Mouse (Mus musculus): ENCODE results near the gene Rps10.

Rps10 gene

GRCm38 (mm10) chr17:27611994-27612393 is 24.5 kb downstream of the Rps10 start:
- DNase-seq (ENCODE audit: low read depth, low spot score), result no peak

GRCm38 (mm10) chr17:27611519-27611884 is 25.0 kb downstream of the Rps10 start:
- DNase-seq (ENCODE audit: low read depth, low spot score), result no peak

GRCm38 (mm10) chr17:27610679-27611518 is 25.6 kb downstream of the Rps10 start:
- no peak for DNase-seq (ENCODE audit: low read depth, low spot score)

- DNase-seq (ENCODE audit: low read depth, low spot score), result no peak
These were observed 26.9 kb downstream of the Rps10 start for GRCm38 (mm10) chr17:27609576-27609975.

- no peak for DNase-seq (ENCODE audit: low read depth, low spot score)
These were observed 32.8 kb downstream of the Rps10 start for GRCm38 (mm10) chr17:27603522-27604234.

GRCm38 (mm10) chr17:27603036-27603435 is 33.4 kb downstream of the Rps10 start:
- no peak for DNase-seq (ENCODE audit: low read depth, low spot score)

DNA sequence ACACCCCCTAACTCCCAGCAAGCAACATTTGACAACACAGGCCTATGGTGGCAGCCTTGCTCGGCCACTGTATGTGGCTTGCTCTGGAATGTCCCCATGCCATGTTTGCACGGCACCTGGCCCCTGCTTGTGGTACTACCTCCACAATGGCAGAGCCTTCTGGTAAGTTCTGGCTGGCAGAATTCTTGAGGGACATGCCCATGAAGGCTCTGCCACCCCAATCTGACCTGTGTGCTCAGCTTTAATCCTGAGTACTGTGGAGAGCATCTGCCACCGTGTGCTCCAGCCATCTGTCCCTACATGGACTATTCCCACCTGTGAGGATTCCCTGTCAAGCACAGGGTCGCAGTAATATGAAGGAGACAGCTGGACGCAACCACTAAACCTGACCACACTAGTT is 35.6 kb downstream of the Rps10 start:
- DNase-seq (ENCODE audit: low read depth, low spot score), result no peak

DNA sequence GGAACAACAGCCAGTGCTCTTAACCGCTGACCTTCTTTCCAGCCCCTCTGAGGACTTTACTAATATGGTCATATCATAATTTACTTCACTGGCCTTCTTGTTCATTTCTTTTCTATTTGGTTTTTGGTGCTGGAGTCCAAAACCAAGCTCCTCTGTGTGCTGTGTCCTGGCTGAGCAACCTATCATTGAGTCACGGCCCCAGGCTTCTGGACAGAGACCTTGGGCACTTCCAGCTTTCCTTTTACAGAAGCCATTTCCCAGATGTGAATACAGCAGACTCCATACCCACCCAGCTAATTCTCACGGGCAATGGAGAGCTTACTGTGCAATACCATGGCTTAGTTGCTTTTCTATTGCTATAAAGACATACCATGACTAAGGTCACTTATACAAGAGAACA is 36.2 kb downstream of the Rps10 start:
- no peak for DNase-seq (ENCODE audit: low read depth, low spot score)

- no peak for DNase-seq (ENCODE audit: low read depth, low spot score)
These were observed 39.9 kb downstream of the Rps10 start for GRCm38 (mm10) chr17:27596376-27597190.

DNA sequence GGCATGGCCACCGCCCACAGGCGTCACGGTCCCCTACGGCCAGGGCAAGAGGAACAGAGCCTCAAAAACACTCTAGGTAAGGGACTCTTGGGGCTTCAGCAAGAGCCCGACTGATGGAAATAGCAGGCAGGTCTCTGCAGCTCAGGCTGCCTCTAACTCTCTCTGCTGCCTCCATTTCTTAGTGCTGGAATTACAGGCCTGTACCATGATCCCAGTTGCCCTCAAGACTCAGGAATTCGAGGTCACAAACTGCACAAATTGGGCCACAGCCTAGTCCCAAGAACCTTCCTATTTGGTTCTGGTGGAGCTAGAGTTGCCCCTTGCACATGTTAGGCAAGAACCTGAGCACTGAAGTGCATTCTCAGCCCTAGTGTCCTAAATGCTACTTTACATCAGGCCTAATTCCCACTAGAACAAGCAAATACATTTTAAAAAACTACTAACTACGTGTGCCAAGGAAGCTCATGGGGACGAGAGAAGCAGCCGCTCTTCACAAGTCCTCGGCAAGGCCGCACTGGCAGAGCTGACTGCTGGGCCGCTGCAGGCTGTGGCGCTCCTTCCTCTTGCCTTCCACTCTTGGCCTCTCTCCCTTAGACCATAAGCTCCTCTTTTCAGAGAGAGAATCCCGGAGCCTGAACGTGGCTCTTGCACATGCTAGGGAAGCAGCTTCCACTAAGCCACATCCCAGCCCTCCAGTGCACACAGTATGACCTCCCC is 40.7 kb downstream of the Rps10 start:
- no peak for DNase-seq (ENCODE audit: low read depth, low spot score)

DNA sequence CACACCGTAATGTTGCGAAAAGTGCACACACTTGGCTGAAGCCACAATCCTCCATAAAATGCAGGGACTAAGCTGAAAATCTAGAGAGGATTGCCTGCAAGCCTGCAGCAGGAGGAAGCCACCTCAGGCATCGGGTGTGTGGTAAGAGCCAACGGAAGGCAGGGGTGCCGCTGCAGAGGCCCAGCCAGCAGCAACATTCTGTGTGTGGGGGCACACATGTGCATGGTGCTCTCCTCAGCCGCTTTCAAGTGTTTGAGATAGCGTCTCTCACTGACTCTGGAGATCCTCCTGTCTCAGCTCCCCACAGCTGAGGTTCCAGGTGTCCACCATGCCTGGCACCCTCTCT is 43.9 kb downstream of the Rps10 start:
- DNase-seq (ENCODE audit: low read depth, low spot score), result no peak

DNA sequence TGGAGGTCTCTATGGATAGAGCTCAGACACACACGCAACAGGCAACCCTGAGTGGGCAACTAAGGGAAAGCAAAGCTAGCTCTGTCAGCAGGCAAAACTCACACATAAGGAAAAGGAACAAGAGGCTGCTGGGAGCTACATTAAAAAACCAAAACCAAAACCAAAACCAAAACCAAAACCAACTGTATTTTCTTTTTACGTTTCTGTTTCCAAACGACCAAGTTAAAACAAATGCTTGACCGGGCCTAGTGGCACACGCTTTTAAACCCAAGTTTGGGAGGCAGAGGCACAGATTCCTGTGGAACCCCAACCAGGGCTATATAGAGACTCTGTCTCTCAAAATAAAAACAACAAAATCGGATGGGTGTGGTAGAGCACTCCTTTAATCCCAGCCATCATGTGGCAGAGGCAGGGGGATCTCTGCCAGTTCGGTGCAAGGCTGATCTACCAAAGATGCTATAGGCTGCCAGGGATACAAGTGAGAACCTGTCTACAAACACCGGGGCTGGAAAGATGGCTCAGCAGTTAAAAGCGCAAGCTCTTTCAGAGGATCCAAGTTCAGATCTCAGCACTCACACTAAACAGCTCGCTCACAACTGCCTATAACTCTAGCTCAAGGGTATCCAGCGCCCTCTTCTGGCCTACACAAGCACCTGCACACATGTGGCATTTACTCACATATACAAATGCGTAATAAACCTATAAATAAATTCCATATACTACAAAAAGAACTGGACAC is 44.5 kb downstream of the Rps10 start:
- DNase-seq (ENCODE audit: low read depth, low spot score), result no peak

DNA sequence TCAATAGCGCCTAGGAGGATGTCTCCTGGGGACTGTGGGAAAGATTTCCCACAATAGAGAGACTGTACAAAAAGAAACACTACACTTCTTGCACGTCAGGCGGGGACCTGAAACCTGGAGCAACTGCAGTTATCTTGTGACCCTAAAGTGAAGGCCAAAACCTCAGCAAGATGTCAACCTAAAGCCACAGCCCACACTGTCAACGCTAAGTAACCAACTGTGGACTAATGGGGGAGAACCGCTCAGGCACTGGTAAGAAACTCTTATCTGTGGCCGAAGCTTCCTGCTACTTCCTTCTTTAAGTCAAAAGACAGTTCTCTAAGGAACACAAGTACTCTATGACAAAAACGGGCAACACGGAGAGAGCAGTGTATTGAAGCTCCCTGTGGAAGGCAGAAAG is 48.2 kb downstream of the Rps10 start:
- DNase-seq (ENCODE audit: low read depth, low spot score), result no peak

- DNase-seq (ENCODE audit: low read depth, low spot score), result no peak
These were observed 49.2 kb downstream of the Rps10 start for GRCm38 (mm10) chr17:27587252-27587651.

- no peak for DNase-seq (ENCODE audit: low read depth, low spot score)
These were observed 49.8 kb downstream of the Rps10 start for GRCm38 (mm10) chr17:27586661-27587060.

DNA sequence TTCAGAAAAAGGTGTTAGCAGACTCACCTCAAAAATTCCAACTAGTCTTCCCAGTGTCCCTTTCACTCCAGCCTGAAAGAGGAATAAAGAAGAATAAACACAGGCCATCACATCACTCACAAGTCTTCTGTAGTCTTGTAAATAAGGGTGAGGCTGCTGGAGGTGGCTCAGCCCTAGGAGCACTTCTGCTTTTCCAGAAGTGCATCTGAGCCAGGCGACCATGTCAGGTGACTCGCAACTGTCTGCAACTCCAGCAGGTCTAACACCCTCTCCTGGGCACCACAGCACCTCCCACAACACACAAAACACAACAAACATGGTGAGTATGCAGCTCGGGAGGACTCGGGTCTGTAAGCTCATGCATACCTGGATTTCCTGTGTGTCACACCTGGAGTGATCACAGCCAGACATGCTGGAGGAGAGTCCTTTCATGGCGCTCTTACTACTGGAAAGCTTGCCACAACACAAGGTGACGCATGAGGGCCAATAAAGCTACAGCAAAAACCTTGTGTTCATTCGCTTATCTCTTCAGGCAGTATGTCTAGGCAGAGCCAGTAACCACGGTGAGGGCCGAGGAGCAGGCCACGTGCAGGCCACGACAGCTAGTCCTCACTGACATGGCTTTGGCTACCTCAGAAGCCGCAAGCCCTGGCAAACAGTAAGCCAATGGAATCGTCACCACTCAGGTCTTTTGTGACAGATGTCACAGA is 53.1 kb downstream of the Rps10 start:
- no peak for DNase-seq (ENCODE audit: low read depth, low spot score)
